Mouse (Mus musculus): Measurements from ENCODE around the gene Gprc5a.

Gene Gprc5a

DNA sequence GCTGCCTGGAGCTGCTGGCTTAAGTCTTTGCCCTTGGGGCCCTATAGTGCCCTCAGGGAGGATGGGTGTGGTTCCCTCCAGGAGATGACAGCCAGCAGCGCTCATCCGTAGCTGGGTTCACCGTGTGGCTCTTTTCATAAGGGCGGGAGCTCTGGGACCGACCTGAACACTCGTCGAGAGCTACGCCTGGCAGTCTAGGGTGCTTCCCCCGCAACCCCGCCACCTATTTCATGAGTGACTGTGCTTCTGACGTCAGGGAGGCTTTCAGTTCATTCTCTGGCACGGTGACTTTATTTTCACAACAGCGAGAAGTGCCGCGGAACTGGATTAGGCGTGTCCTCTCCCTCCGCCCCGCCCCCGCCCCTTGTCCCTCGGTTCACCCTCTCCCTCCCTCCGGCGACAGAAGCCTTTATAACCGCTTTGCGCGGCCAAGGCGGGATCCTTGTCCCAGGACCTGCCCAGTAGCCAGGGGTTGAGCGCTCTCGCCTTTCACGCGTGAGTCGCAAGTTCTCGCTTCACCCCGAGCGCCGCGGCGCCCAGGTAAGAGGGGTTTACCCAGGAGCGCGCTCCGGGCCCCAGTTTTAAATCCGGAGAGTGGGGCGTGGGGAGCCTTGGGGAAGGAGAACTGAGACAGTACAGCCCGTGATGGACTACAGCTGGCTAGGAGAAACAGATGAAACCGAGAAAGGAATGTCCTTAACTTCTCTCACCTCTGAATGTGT, at the start of gene Gprc5a:
Gene Gprc5a, plus strand, starts transcription at position 416 of the 722 bp plus-strand sequence.
- DNase-seq (ENCODE audit: low spot score in 2 of 2), result peak; percentile 50 to 53

DNA sequence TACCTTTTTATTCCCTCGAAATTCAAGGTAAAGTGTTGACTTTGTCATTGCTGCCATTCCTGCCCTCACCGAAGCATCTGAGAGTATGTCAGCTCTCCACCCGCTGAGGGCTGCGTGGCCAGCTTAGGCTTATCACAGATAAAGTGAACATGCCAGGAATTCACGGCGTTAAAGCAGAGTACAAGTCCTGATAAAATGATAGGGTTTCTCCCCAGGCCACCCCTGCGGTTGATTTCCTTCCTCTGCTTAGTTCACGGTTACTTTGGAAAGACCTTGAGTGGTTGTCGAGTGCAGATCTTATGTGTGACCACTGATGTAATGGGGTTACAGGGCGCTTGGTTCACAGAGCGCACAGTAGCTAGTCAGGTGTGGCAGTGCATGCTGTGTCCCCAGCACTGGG, 48.2 kb upstream of the Gprc5a start:
- DNase-seq (ENCODE audit: low spot score in 2 of 2), result no peak

DNA sequence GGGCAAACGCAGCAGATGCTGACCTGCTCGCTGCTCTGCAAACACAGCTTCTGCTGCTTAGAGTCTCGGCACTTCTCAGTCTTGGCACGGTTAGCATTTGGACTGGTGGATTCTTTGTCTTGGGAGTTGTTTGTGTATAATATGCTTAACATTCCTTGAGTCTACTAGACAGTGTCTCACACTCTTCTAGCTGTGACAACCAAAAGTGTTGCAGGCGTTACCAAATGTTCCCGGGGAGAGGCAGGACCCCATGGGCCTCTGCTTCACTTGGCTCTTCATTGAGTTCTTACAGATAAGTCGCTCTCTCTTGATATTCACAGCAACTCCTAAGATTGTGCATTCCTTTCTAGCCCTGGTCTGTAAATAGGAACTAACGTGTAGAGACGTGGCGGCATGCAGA, 45.9 kb upstream of the Gprc5a start:
- no peak for DNase-seq (ENCODE audit: low spot score in 2 of 2)

DNA sequence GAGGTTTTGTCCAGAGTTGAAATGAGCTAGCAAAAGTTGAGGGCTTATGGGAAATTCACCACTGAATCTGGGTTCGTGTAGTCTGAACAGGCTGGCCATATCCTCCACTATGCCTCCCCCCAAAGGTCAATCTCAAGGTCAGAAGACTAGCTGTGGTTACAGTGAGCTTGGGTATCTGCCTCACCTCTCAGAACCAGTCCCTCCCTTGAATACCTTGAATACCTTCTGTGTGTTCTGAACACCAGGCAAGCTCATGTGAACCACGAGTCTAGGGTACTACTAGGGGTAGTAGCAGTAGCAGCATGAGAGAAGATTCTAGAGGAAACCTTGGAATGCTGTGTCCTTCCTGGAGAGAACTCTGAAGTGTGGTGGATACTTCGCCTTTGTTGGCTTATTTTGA, 43.8 kb upstream of the Gprc5a start:
- DNase-seq (ENCODE audit: low spot score in 2 of 2), result no peak

- no peak for DNase-seq (ENCODE audit: low spot score in 2 of 2)
Measured at GRCm38 (mm10) chr6:135023379-135023778, 42.1 kb upstream of the Gprc5a start.

- no peak for DNase-seq (ENCODE audit: low spot score in 2 of 2)
Measured at GRCm38 (mm10) chr6:135024781-135025420, 40.5 kb upstream of the Gprc5a start.

DNA sequence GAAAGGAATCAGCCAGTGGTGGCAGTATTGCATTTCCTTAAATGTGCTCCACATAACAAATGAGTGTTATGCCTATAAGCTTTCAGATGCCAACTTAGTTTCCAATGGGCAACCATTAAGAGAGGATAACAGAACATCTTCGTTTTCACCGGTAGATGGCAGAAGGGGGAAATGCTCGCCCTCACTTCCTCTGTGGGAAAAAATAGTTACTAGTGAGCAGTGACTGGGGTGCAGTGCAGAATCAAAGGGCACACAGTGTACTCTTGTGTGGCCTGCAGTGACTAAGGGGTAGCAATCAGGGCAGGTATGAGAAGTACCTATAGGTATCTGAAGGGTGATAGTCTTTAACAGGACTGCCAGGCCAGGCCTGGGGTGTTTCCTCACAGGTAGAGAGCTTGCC, 39.2 kb upstream of the Gprc5a start:
- DNase-seq (ENCODE audit: low spot score in 2 of 2), result no peak

GRCm38 (mm10) chr6:135026755-135027154, 38.7 kb upstream of the Gprc5a start:
- DNase-seq (ENCODE audit: low spot score in 2 of 2), result peak in 1 of 2 experiments; percentile 29

DNA sequence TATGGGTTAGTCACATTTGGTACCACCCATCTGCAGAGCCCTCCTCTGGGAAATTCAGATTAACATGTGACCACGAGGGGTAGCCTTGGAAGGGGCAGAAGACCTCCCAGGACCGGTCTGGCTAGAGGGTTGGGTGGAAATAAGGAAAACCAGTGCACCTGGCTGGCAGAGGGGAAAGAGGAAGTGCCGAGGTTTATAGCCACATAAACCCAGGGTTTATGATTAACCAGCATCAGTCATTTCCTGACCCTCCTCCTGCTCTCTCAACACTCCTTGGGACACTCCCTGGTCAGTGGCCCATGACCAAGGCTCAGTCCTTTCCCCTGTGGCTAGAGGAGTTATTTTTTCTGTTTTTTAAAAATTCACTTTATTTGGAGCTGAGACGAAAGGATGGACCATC, 36.2 kb upstream of the Gprc5a start:
- peak; percentile 20 to 54 for DNase-seq (ENCODE audit: low spot score in 2 of 2)

DNA sequence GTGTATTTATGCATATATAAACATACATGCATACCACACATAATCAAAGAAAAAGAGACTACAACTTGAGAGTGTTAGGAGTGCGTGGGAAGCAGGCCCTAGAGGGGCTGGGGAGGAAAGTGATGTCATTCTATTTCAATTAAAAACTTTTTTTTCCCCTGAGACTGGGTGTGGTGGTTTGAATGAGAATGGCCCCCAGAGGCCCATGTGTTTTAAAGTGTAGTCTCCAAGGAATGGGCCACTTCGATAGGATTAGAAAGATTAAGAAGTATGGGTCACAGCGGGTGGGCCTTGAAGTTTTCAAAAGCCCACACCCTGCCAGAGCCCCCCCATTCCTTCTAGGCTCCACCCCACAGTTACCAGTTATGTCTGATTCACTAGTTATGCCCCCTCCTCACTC, 26.8 kb upstream of the Gprc5a start:
- no peak for DNase-seq (ENCODE audit: low spot score in 2 of 2)

DNA sequence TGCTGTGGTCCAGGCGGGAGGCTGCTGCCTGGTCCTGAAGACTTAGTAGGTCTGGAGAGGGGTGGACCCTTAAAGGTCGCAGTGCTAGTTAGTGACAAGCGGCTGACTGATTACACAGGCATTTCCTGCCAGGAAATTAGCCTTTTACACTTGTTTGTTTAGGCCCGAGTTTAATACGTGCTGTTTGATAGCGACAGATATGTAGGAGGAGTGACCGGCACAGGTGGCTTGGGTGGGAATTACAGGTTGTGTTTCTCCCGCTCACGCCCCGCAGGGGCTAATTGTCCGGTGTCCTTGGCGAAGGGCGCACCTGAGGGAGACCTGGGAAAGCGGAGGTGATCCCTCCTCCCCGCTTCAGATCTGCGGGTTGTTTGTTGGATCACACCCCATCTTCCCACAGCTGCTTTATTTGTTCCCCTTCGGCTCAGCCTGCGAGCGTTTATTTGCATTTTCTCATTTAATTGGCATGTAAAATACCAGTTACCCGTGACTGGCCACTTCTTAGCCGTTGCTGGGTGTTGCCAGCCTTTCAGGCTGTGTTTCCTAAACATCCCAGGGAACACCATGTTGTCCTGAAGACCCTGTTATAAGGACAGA, 25.1 kb upstream of the Gprc5a start:
- DNase-seq (ENCODE audit: low spot score in 2 of 2), result peak in 1 of 2 experiments; percentile 27

- DNase-seq (ENCODE audit: low spot score in 2 of 2), result no peak
Measured at GRCm38 (mm10) chr6:135041930-135042329, 23.5 kb upstream of the Gprc5a start.

GRCm38 (mm10) chr6:135047276-135047675, 18.2 kb upstream of the Gprc5a start:
- DNase-seq (ENCODE audit: low spot score in 2 of 2), result no peak

- DNase-seq (ENCODE audit: low spot score in 2 of 2), result no peak
Measured at GRCm38 (mm10) chr6:135048509-135048908, 16.9 kb upstream of the Gprc5a start.

- no peak for DNase-seq (ENCODE audit: low spot score in 2 of 2)
Measured at GRCm38 (mm10) chr6:135048956-135049355, 16.5 kb upstream of the Gprc5a start.

GRCm38 (mm10) chr6:135053789-135054188, 11.7 kb upstream of the Gprc5a start:
- no peak for DNase-seq (ENCODE audit: low spot score in 2 of 2)

GRCm38 (mm10) chr6:135055882-135056281, 9.6 kb upstream of the Gprc5a start:
- no peak for DNase-seq (ENCODE audit: low spot score in 2 of 2)

DNA sequence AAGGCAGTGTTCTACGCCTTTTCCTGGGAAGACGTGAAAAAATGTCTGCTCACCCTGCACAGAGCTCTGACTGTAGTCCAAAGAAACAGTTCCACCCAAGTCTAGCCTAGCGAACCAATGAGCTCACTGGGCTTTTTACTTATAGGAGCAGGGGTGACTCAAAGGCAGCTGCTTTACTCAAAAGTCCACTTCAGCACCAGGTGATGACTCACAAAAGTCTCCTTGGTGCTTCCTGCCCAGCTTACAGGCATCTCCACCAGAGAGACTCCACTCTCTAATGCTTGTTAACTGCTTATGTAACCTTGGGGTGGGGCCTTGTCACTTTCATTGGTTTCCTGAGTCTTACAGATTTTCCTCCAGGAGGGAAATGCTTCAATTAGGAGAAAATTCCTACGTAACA, 4.7 kb upstream of the Gprc5a start:
- no peak for DNase-seq (ENCODE audit: low spot score in 2 of 2)

GRCm38 (mm10) chr6:135064621-135065020, 830 bp upstream of the Gprc5a start:
- no peak for DNase-seq (ENCODE audit: low spot score in 2 of 2)

GRCm38 (mm10) chr6:135066795-135067445, 1.5 kb downstream of the Gprc5a start:
- no peak for DNase-seq (ENCODE audit: low spot score in 2 of 2)

DNA sequence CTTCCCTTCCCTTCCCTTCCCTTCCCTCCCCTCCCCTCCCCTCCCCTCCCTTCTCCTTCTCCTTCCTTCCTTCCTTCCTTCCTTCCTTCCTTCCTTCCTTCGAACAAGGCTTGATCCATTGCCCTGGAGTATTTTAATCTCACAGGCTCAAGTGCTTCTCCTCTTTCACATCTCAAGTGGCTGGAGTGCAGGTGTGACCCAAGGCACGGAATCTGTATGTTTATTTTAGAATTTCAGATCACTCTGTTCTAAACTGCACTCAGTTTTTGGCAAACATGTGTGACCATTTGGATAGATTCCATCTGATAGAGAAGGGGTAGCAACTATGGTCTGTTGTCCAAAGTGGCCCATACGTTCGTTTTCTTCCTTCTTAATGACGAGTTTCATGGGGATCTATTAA, 2.8 kb downstream of the Gprc5a start:
- no peak for DNase-seq (ENCODE audit: low spot score in 2 of 2)

DNA sequence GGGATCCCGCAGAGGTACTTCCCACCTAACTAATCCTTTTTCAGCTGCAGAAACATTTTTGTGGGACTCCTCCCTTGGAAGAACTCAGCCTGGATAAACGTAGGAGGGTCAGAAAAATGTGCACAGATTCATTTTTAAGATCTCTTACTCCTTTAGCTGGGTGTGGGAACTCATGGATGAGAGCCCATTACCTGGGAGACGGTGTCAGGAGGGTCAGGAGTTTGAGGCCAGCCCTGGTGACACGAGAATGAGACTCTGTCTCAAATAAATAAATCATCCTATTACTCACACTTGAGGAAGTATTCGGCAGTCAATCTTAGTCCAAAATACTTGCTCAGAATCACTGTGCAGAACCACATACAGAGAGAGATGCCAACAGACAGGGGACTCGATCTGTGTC, 4.4 kb downstream of the Gprc5a start:
- no peak for DNase-seq (ENCODE audit: low spot score in 2 of 2)

GRCm38 (mm10) chr6:135070347-135070746, 4.9 kb downstream of the Gprc5a start:
- no peak for DNase-seq (ENCODE audit: low spot score in 2 of 2)
